Mouse (Mus musculus): ENCODE results near the gene Dpm3.

Dpm3 gene

GRCm38 (mm10) chr3:89232614-89233013, 26.5 kb upstream of the Dpm3 start:
- DNase-seq, result no peak

GRCm38 (mm10) chr3:89233562-89234110, 25.5 kb upstream of the Dpm3 start:
- DNase-seq, result no peak

DNA sequence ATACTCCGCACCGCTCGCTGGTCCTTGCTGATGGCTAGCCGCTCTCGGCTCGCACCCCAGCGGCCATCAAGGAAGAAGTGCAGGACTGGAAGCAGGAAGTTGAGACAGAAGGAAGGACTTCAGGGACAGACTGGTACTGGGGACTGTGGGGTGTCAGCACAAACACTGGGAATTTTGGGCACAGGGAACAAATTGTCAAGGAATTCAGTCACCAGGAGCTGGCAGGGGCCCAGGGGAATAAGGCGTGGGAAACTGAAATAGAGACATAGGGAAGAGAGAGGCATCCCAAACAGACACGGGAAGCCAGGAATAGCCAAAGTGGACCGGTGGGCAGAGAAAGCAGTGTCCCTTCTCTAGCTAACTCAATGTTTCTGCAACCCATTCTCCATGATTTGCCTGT, 22.6 kb upstream of the Dpm3 start:
- DNase-seq, result no peak

GRCm38 (mm10) chr3:89237682-89238081, 21.5 kb upstream of the Dpm3 start:
- no peak for DNase-seq

GRCm38 (mm10) chr3:89238494-89238893, 20.7 kb upstream of the Dpm3 start:
- DNase-seq, result no peak

GRCm38 (mm10) chr3:89242331-89242895, 16.7 kb upstream of the Dpm3 start:
- DNase-seq, result no peak

GRCm38 (mm10) chr3:89243609-89244008, 15.5 kb upstream of the Dpm3 start:
- peak; percentile 81 to 85 for DNase-seq

DNA sequence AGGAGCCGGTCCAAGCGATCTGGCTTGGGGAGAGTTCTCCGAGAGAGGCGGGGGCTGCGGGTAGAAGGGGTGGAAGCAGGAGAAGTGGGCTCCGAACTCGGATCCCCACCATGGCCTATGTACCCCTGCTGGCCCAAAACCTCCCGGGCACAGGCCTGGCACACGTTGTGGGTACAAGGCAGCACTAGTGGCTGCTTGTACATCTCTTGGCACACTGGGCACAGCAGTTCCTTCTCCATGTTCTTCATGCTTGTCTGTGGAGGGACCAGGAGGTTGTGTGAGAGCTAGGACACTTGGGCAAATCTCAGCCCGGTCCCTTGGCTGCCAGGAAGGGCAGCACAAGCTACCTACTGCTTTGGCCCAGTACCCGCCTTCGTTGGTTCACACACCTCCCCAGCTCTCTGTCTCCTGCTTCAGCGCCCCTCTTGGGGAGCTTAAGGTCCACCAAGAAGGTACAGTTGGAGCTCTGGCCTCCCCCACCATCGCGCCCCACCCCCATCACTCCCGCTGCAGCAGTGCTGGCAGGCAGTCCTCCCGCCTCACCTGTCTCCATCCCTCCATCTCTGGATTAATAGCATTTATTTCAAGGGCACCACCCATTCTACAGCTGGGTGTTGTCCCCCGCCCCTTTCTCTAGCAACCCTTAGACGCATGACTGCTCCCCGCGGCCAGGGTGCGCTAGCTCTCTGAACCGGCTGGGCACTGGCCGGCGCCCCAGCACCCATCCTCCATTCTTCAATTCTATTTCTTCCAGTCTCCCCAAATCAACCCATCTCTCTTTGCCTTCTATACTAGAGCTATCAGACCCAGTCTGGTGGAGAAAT, 14.8 kb upstream of the Dpm3 start:
- DNase-seq, result peak; percentile 39 to 50

DNA sequence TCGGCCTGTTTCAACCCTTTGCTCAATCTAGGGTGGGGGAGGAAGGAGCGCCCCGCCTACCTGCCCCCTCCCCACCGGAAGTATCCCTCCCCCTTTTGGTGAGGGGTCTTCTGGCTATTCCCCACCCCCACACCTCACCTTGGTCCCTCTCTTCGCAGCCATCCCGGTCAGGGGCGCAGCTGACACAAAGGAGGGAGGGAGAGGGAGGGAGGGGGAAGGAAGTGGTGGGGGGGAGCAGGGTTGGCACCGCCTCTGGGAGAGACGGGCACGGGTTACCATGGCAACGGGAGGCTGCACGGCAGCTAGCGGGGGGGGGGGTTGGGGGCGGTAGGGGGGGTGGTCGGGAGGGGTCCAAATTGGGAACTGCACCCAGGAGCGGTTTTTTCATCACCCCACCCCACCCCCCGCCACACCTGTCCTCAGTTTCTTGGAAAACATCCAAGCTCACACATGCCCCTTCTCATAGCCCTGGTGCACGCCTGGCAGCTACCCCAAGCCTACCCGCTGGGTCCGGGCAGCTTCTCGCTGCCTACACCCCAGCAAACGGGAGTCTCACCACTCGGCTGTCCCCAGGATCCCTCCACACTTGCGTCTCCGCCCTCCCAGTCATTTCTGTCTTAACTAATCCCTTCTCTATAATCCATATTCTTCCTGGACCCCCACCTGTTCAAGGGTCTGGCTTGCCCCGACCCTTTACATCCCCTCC, 14.0 kb upstream of the Dpm3 start:
- peak; percentile 64 to 76 for DNase-seq

- DNase-seq, result peak; percentile 38 to 57
Measured at GRCm38 (mm10) chr3:89245688-89246171, 13.4 kb upstream of the Dpm3 start, which contains the start of gene Krtcap2. Krtcap2 (plus strand) TSS chr3:89245966.

DNA sequence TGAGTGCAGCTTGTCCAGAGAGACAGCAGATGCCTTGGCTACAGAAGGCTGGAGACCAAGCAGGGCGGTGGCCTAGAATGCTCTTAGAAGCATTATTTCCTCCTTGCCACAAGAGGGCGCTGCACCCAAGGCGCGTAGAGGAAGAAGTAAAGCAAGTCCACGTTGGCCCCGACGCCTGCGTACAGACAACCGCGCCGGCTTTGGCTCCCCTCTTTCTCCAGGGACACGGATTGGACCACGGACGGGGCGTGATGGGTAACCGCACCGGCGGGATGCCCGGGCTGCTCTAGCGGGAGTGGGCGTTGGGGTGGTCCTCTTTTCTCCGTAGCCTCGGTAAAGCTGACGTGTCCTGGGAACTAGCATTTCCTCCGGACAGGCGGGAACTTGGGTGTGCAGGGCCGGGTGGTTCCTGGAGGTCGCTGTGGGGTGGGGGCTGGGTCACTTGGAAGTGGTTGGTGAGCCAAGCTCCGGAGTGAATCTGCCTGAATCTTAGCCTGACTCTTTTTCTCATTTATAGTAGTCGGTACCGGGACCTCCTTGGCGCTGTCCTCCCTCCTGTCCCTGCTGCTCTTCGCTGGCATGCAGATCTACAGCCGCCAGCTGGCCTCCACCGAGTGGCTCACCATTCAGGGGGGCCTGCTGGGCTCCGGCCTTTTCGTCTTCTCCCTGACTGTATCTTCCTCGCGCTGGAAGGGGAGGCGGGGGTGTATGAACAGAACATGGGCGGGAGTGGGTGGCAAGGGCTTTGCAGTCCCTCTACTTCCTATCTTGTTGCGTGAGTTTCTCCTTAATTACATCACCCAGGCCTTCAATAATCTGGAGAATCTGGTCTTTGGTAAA, 12.7 kb upstream of the Dpm3 start, which contains the start of gene Trim46:
Trim46 (minus strand) TSS at position 49 of the 840 bp plus-strand sequence.
- DNase-seq, result peak; percentile 84

DNA sequence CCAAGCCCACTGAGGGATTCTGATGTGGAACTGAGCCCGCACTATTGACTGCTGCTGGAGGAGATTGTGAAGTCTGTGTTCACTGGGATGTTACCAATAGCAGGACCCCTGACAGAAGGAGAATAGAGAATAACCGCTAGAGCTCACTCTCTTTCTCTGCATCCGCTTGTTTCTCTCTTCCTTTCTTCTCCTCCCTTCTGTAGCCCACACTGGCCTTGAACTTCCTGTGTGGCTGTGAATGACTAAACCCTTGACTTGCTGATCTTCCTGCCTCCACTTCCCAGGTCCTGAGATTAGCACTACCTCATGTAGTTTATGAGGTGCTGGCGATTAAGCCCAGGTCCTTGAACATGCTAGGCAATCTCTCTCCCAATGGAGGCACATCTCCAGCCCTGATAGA, 11.7 kb upstream of the Dpm3 start:
- no peak for DNase-seq

DNA sequence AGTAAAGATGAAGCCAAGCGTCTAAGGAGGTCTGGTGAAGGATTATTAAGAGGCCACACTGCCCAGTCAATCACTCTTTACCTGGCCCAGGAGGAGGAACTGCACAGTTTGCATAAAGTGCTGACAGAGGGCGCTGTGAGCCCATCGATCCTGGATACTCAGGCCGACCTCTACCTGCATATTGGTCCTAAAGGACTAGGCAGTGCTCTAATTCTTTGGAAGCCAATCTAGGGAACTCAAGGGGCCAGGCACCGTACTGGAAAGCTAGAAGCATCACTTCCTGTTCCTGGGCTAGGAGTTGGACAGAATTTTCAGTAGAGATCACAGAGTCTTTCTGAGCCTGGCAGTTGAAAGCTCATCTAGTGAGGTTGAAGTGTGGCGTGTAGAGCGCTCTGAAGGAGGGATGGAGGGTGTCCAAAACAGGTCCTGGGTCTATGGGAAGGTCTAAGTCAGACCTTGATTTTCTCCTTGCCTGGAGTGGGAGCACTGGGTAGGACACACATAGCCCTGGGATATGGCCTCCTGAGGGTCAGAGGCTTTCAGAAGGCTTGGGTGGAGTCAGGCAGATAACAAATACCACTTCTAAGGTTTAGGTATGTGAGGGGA, 8.6 kb upstream of the Dpm3 start:
- peak; percentile 65 to 69 for DNase-seq

GRCm38 (mm10) chr3:89251365-89251895, 7.7 kb upstream of the Dpm3 start:
- peak; percentile 77 to 86 for DNase-seq

DNA sequence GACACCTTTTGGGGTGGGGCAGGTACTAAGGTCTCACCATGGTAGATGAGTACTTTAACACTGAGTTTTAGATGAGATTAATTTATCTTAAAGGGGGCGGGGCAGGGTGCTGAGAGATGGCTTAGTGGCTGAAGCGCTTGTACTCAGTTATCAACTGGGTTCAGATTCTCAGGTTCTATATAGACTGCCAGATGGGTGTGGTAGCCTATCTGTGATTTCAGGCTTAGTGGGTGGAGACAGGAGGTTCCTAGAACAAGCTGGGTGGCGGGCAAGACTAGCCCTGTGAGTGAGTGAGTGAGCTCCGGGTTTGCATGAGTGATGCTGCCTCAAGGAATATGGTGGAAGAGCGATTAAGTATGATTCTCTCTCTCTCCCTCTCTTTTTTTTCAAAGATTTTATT, 4.2 kb upstream of the Dpm3 start:
- DNase-seq, result no peak

DNA sequence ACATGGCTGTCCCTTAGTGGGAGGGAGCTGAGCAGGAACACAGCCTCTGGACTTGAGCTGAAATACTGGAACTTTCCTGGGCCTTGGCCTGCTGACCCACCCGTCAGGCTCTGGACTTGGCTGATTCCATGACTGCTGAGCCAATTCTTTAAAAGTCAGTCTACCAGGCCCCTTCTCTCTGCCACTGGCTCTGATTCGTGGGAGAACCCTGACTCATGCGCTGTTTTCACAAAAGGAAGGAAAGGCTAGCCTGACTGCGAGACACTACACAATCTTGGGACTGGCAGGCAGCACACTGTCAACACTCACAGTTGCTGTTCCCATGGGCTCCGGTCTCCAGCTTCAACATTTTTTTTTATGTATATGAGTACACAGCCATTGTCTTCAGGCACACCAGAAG, 3.0 kb upstream of the Dpm3 start:
- no peak for DNase-seq

DNA sequence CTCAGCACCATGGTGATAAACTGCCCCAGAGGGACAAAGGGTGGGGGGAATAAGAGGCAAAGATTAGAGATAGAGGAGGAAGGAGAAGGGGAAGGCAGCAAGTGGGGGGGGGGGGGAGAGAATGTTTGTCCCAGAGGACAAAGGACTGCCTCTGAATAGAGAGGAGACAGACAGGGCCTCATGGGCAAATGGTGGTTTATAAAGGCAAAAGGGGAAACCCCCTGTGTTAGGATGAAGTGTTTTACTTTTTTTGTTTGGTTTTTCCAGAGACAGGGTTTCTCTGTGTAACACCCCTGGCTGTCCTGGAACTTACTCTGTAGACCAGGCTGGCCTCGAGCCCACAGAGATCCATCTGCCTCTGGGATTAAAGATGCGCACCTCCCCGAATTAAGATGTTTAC, 1.1 kb downstream of the Dpm3 start:
- no peak for DNase-seq

DNA sequence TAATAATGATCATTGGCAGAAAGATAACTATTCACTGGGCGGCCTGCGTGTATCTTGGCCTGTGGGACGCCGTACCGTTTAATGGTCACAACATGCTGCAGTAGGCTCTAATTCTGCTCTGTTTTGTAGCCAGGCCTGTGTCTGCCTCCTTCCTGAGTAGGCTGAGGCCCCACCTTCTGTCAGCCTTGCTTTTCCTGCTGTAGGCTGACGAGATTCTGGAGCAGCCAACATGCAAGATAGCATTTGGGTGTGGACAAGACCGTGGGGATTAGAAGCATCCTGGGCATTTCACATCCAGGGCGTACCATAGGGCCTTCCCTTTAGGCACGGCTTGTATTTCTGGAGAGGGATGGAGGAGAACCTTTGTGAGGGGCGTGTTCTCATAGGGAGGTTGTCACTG, 3.3 kb downstream of the Dpm3 start:
- no peak for DNase-seq

DNA sequence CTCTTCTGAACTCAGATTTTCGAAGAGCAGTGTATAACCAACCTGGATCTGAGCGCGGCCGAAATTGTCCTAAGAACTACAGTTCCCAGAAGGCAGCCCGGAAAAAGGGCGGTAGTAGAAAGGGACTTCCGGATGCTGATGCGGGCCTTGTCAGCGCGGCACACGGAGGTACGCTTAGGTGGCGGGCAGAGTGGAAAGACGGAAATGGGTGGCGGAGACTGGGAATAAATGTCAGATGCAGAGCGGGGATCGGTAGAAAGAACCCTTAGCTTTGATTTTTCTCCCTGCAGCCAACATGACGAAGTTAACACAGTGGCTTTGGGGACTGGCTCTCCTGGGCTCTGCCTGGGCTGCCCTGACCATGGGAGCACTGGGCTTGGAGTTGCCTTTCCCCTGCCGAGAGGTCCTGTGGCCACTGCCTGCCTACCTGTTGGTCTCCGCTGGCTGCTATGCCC, 7.3 kb downstream of the Dpm3 start:
- peak; percentile 72 to 82 for DNase-seq

DNA sequence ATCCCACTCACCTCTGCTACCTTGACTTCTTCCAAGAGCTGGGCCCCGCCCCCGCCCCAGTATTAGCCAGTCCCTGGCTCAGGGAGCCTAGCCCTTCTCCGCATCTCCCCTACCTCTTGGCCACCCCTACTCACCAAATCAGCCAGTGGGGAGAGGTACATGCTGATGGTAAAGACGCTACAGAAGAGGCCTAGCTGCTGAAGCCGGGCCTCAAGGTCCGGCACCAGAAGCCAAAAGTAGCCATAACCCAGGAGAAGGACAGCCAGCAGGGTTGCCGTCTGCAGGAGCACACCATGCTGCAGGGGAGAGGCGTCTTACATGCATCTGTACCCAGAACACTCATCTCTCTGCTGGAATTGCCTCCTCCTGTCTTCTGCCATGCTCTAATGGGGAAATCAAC, 9.8 kb downstream of the Dpm3 start:
- no peak for DNase-seq

- DNase-seq, result peak; percentile 84 to 87
Measured at GRCm38 (mm10) chr3:89270051-89270755, 11.0 kb downstream of the Dpm3 start, which contains the start of gene Slc50a1. Slc50a1 (minus strand) TSS chr3:89270570.
